Mouse (Mus musculus) midbrain, embryonic 16.5 days (tissue): ENCODE measurements around the gene Fat2. TPM values are rescaled to one million over a fixed set of nuclear protein-coding genes. Genes with fewer than 3 reads are reported as not detected.

Source experiments
- ATAC-seq: fragments of 200-750 bp; cut with Nextera tagmentation; 2 replicates; pipeline ENCODE4 v1.8.0; 2017; ENCODE audit warnings: moderate TSS enrichment
- H3K27ac ChIP-seq: fragments of 300-500 bp; sonication (generic); 2 replicates; pipeline ENCODE4 v1.5.1; 2014; ENCODE audit warnings: mild to moderate bottlenecking, low read length, mixed read lengths
- H3K27me3 ChIP-seq: fragments of 300-500 bp; sonication (generic); 2 replicates; pipeline ENCODE4 v1.6.1; 2014; ENCODE audit warnings: low read depth, low read length, mixed read lengths; ENCODE audit not compliant: control insufficient read depth, insufficient read depth
- H3K36me3 ChIP-seq: fragments of 300-500 bp; sonication (generic); 2 replicates; pipeline ENCODE4 v1.6.1; 2014; ENCODE audit warnings: mild to moderate bottlenecking, low read length, moderate library complexity, mixed read lengths; ENCODE audit not compliant: control insufficient read depth, insufficient read depth
- H3K4me1 ChIP-seq: fragments of 300-500 bp; sonication (generic); 2 replicates; pipeline ENCODE4 v1.6.1; 2014; ENCODE audit warnings: mild to moderate bottlenecking, low read length, mixed read lengths; ENCODE audit not compliant: control insufficient read depth, insufficient read depth
- H3K4me2 ChIP-seq: fragments of 300-500 bp; sonication (generic); 2 replicates; pipeline ENCODE4 v1.6.1; 2014; ENCODE audit warnings: mild to moderate bottlenecking, low read length, mixed read lengths
- H3K4me3 ChIP-seq: fragments of 300-500 bp; sonication (generic); 2 replicates; pipeline ENCODE4 v1.5.1; 2014; ENCODE audit warnings: low read depth, mild to moderate bottlenecking, low read length, moderate library complexity, mixed read lengths
- H3K9ac ChIP-seq: fragments of 300-500 bp; sonication (generic); 2 replicates; pipeline ENCODE4 v1.6.1; 2014; ENCODE audit warnings: low read depth, low read length, mixed read lengths
- H3K9me3 ChIP-seq: fragments of 300-500 bp; sonication (generic); replicated peaks from 2 replicates; pipeline ENCODE4 v1.6.1; 2014; ENCODE audit warnings: mild to moderate bottlenecking, low read length, mixed read lengths; ENCODE audit not compliant: control insufficient read depth, poor library complexity, severe bottlenecking
- WGBS: fragments of 180-500 bp; shearing (Covaris S2); extraction: QIAGEN DNeasy Blood & Tissue Kit; methylation state at CpG from one replicate; pipeline ENCODE4 v1.1.7; 2014; 5-methylcytosine and 5-hydroxymethylcytosine counted together
- polyA plus RNA-seq: library from polyadenylated mRNA; unstranded; fragments of >200 nt; fragmentation: Nextera tagmentation; extraction: Ambion mirVana; gene quantifications from 2 replicates; pipeline ENCODE4 v1.2.1, GENCODE M21; 2015

The Fat2 gene
- polyA plus RNA-seq, result 0.07 and 0.08 TPM in 2 replicates

GRCm38 (mm10) chr11:55336101-55336891 is at the start of gene Fat2:
Fat2 (minus strand) TSS chr11:55336564.
- Histone ChIP-seq H3K9ac (no peak within 1 kb of the TSS), H3K36me3 (no peaks in the 10 kb centered on the region), H3K4me2 (no peak within 1 kb of the TSS), H3K27me3 (no peaks in the 10 kb centered on the region), H3K4me1 (no peaks in the 10 kb centered on the region), H3K4me3 (no peak within 1 kb of the TSS), H3K9me3 (no peaks in the 10 kb centered on the region), H3K27ac (no peak within 1 kb of the TSS)
- WGBS, result 48% methylated on average over 12 of the region's 13 CpGs
- no peak for ATAC-seq

- H3K4me1 ChIP-seq, result no peaks in the 10 kb centered on the region
- WGBS, result 18% methylated on average over 6 of the region's 6 CpGs
These were observed 47.2 kb upstream of the Fat2 start for GRCm38 (mm10) chr11:55383463-55384045.

DNA sequence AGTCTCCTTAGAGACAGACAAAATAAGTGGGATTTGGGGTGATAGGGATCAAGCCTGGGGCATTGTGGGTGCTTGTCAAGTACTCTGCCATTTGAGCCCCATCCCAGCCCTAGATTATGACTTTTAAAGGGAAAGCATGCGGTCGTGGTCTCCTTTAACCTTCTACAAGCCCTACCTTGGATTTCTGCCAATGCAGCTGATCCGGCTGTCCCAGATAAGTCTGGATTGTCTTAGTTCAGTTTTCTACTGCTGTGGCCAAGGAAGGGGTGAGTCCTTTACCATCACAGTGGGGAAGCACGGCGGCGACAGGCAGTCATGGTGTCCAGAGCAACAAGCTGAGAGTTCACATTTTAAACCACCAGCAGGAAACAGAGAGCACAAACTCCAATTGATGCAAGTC is 44.5 kb upstream of the Fat2 start:
- no peaks in the 10 kb centered on the region for H3K27me3 ChIP-seq
- no peak overlapping the region for H3K4me3 ChIP-seq
- WGBS, result 60% methylated on average over 6 of the region's 6 CpGs
- no peak overlapping the region for H3K4me2 ChIP-seq
- no peaks in the 10 kb centered on the region for H3K4me1 ChIP-seq
- no peaks in the 10 kb centered on the region for H3K9me3 ChIP-seq
- ATAC-seq, result no peak
- H3K9ac ChIP-seq, result no peak overlapping the region
- H3K36me3 ChIP-seq, result no peaks in the 10 kb centered on the region
- H3K27ac ChIP-seq, result no peak overlapping the region

More at GRCm38 (mm10) chr11:55383463-55384045, 47.2 kb upstream of the Fat2 start:
- Histone ChIP-seq H3K9ac (no peak overlapping the region), H3K9me3 (no peaks in the 10 kb centered on the region), H3K36me3 (no peaks in the 10 kb centered on the region), H3K4me3 (no peak overlapping the region), H3K27me3 (no peaks in the 10 kb centered on the region), H3K4me2 (no peak overlapping the region), H3K27ac (no peak overlapping the region)
- no peak for ATAC-seq

DNA sequence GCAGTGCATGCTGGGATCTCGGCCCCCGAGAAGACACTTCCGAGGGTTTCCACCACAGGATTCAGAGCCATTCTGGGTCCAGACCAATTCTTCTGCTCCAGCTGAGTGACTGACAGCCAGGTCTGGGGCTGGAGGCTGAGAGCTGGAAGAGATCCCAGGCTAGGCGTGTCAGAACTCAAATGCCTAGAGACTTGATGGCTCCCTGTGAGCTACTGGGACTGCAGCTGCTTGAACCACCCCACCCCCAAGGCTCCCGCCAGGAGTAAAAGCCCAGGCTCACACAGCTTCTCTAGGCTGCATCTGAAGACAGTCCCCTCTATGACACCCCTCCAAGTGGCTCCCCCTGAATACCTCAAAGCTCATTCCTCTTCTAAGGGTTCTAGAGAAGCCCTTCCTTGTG is 42.0 kb upstream of the Fat2 start:
- no peaks in the 10 kb centered on the region for H3K9me3 ChIP-seq
- no peaks in the 10 kb centered on the region for H3K4me1 ChIP-seq
- no peaks in the 10 kb centered on the region for H3K27me3 ChIP-seq
- no peak overlapping the region for H3K9ac ChIP-seq
- H3K4me3 ChIP-seq, result no peak overlapping the region
- WGBS, result 49% methylated on average over 5 of the region's 5 CpGs
- ATAC-seq, result 0 out of 2 replicates have a peak, but pooled peaks have one; percentile 39
- H3K27ac ChIP-seq, result no peak overlapping the region
- H3K4me2 ChIP-seq, result no peak overlapping the region
- H3K36me3 ChIP-seq, result no peaks in the 10 kb centered on the region

GRCm38 (mm10) chr11:55373838-55374237 is 37.5 kb upstream of the Fat2 start:
- Histone ChIP-seq H3K27ac (no peak overlapping the region), H3K9ac (no peak overlapping the region), H3K27me3 (no peaks in the 10 kb centered on the region), H3K4me2 (no peak overlapping the region), H3K9me3 (no peaks in the 10 kb centered on the region), H3K36me3 (no peaks in the 10 kb centered on the region), H3K4me1 (no peaks in the 10 kb centered on the region), H3K4me3 (no peak overlapping the region)
- WGBS, result 58% methylated on average over 6 of the region's 6 CpGs
- no peak for ATAC-seq

DNA sequence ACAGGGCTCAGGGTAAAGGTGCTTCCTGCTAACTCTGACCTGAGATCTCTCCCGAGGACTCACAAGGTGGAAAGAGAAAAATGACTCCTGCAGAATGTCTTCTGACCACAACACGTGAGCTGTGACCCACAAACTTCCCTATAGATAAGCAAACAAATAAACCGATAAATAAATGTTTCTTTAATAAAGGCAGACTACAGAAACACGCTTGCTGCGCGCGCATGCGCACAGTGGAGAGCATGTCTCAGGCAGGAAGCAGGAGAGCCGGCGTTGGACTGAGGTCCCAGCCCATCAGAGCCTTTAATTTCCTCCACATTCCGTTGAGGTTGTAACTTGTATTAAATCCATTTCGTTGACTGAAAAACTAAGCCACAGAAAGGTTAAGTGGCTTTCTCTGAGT is 37.0 kb upstream of the Fat2 start:
- H3K4me3 ChIP-seq, result no peak overlapping the region
- H3K36me3 ChIP-seq, result no peaks in the 10 kb centered on the region
- no peaks in the 10 kb centered on the region for H3K4me1 ChIP-seq
- no peak for ATAC-seq
- no peak overlapping the region for H3K4me2 ChIP-seq
- no peaks in the 10 kb centered on the region for H3K27me3 ChIP-seq
- H3K9me3 ChIP-seq, result no peaks in the 10 kb centered on the region
- H3K27ac ChIP-seq, result no peak overlapping the region
- 87% methylated on average over 12 of the region's 12 CpGs for WGBS
- no peak overlapping the region for H3K9ac ChIP-seq

DNA sequence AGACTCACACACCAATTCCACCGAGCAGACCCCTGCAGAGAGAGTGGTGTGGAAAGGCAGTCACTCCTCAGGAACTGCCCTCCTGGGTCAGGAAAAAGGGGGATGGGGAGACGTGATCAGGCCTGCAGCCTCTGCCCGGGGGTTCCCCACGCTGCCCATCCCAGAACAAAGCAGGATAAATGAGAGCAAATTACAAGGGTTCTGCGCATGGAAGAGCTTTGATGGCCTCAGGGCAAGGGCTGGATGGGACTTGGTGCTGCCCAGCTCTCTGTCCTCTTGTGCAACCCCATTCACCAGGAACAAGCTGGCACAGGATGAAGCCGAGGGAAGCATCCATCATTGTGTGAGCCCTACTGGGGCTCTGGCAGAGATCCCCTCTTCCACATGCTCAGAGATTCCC is 35.6 kb upstream of the Fat2 start:
- Histone ChIP-seq H3K27me3 (no peaks in the 10 kb centered on the region), H3K9ac (no peak overlapping the region), H3K27ac (no peak overlapping the region), H3K9me3 (no peaks in the 10 kb centered on the region), H3K4me3 (no peak overlapping the region), H3K36me3 (no peaks in the 10 kb centered on the region), H3K4me1 (no peaks in the 10 kb centered on the region), H3K4me2 (no peak overlapping the region)
- no peak for ATAC-seq
- 44% methylated on average over 6 of the region's 6 CpGs for WGBS

DNA sequence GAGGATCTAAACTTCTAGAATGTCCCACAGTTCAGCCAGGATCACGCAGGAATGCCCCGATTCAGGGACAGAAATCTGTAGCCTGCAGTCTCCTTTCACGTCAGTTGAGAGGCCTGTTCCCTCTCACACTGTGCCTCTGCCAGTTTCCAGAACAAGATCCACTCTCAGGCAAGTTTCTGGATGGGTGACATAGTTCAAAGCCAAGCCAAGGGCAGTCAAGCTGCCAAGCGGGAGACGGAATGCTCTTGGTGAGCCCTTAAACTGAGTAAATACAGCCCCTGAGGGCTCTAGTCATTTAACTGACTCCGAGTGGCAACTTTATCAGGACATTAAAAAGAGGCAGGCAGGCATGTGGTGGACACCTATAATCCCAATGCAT is 32.7 kb upstream of the Fat2 start:
- Histone ChIP-seq H3K27me3 (no peaks in the 10 kb centered on the region), H3K4me2 (no peak overlapping the region), H3K36me3 (no peaks in the 10 kb centered on the region), H3K27ac (no peak overlapping the region), H3K4me3 (no peak overlapping the region), H3K9me3 (no peaks in the 10 kb centered on the region), H3K4me1 (no peaks in the 10 kb centered on the region), H3K9ac (no peak overlapping the region)
- no peak for ATAC-seq
- 69% methylated on average over 6 of the region's 6 CpGs for WGBS

- no peak overlapping the region for H3K27ac ChIP-seq
- H3K27me3 ChIP-seq, result no peaks in the 10 kb centered on the region
- WGBS, result 77% methylated on average over 4 of the region's 4 CpGs
- ATAC-seq, result no peak
- H3K36me3 ChIP-seq, result no peaks in the 10 kb centered on the region
- H3K4me1 ChIP-seq, result no peaks in the 10 kb centered on the region
- H3K4me3 ChIP-seq, result no peak overlapping the region
- H3K9ac ChIP-seq, result no peak overlapping the region
- no peak overlapping the region for H3K4me2 ChIP-seq
- no peaks in the 10 kb centered on the region for H3K9me3 ChIP-seq
These were observed 32.2 kb upstream of the Fat2 start for GRCm38 (mm10) chr11:55368388-55369092.
